Mouse (Mus musculus) gastrocnemius, adult 2 months (tissue): ENCODE measurements around the gene Olfr731. TPM values are rescaled to one million over a fixed set of nuclear protein-coding genes. Genes with fewer than 3 reads are reported as not detected.

Experiments
- DNase-seq: peaks from one replicate; pipeline ENCODE4 v3.0.0; 2022
- H3K27ac ChIP-seq: fragments of 200-600 bp; 2 replicates; pipeline ENCODE4 v1.8.1; 2022; ENCODE audit warnings: mild to moderate bottlenecking
- H3K4me3 ChIP-seq: fragments of 200-600 bp; 2 replicates; pipeline ENCODE4 v1.8.1; 2022; ENCODE audit warnings: mild to moderate bottlenecking, moderate library complexity
- CTCF ChIP-seq: fragments of 200-600 bp; IDR thresholded peaks from 2 replicates; pipeline ENCODE4 v1.8.1; 2022; ENCODE audit warnings: antibody characterized with exemption, mild to moderate bottlenecking, moderate library complexity
- intact Hi-C: fragments of 180-260 bp; cut with DNase I; formaldehyde crosslinking; loops from one replicate; pipeline ENCODE4 v1.15.1; 2025
- long read RNA-seq, 2 experiments: library from polyadenylated mRNA; stranded (forward); transcript quantifications; one replicate each; pipeline ENCODE4 v2.0.0; 2021
- total RNA-seq, 2 experiments: library from RNA; stranded (reverse); gene quantifications; 2 replicates each; pipeline ENCODE4 v1.2.3; 2021

Olfr731 gene
- total RNA-seq, result not detected
- long read RNA-seq, experiment 1, result 0 reads
- long read RNA-seq, experiment 2, result 0 reads

- intact Hi-C loops, result no loop called here
- Histone ChIP-seq H3K27ac (no peak within 1 kb of the TSS), H3K4me3 (no peak within 1 kb of the TSS)
- DNase-seq, result no peak
- no peak for TF ChIP-seq CTCF
These were observed at the start of gene Olfr731 for GRCm38 (mm10) chr14:50241766-50242165. Gene Olfr731 (minus strand): TSS chr14:50241866.

GRCm38 (mm10) chr14:50284106-50284505 is 42.4 kb upstream of the Olfr731 start, which contains the start of gene Olfr732:
Gene Olfr732 (minus strand): TSS chr14:50284206.
- H3K4me3 ChIP-seq, result no peak within 1 kb of the TSS
- intact Hi-C loops, result no loop called here
- no peak for TF ChIP-seq CTCF
- no peak for DNase-seq
- no peak within 1 kb of the TSS for H3K27ac ChIP-seq

- no peak for TF ChIP-seq CTCF
- Histone ChIP-seq H3K4me3 (no peak within 1 kb of the TSS), H3K27ac (no peak within 1 kb of the TSS)
- intact Hi-C loops, result no loop called here
- no peak for DNase-seq
These were observed 53.6 kb downstream of the Olfr731 start, which contains the start of gene Olfr730 for GRCm38 (mm10) chr14:50188098-50188497. Gene Olfr730 (minus strand): TSS chr14:50188198.

Other genes starting within 250 kb of the Olfr731 start
- not detected for gene Olfr725, start 201.5 kb downstream of the Olfr731 start, total RNA-seq
- not detected for gene Olfr726, start 150.9 kb downstream of the Olfr731 start, total RNA-seq
- gene Olfr727, start 118.7 kb downstream of the Olfr731 start, total RNA-seq, result not detected
- gene Olfr728, start 99.2 kb downstream of the Olfr731 start, total RNA-seq, result not detected
- not detected for gene Olfr729, start 89.0 kb downstream of the Olfr731 start, total RNA-seq
- gene Olfr730, start 53.7 kb downstream of the Olfr731 start, total RNA-seq, result not detected
- not detected for gene Olfr732, start 42.3 kb upstream of the Olfr731 start, total RNA-seq
- not detected for gene Olfr733, start 59.7 kb upstream of the Olfr731 start, total RNA-seq
- gene Olfr734, start 84.9 kb upstream of the Olfr731 start, total RNA-seq, result not detected
- not detected for gene Olfr735, start 107.0 kb upstream of the Olfr731 start, total RNA-seq
- gene Tlr11, start 116.0 kb upstream of the Olfr731 start, total RNA-seq, result not detected
- gene Olfr736, start 139.3 kb upstream of the Olfr731 start, total RNA-seq, result not detected
- not detected for gene Olfr738, start 165.7 kb upstream of the Olfr731 start, total RNA-seq
- not detected for gene Olfr739, start 176.8 kb upstream of the Olfr731 start, total RNA-seq
- not detected for gene Olfr740, start 203.7 kb upstream of the Olfr731 start, total RNA-seq
- gene Olfr741, start 230.9 kb upstream of the Olfr731 start, total RNA-seq, result not detected